Mouse (Mus musculus) liver, embryonic 14.5 days (tissue): ENCODE measurements around the gene Glp2r.

Experiments used
- CTCF ChIP-seq: IDR thresholded peaks from 2 replicates; pipeline ENCODE4 v1.5.1; 2016; ENCODE audit warnings: antibody characterized with exemption, low read depth, control low read depth
- EP300 ChIP-seq: IDR thresholded peaks from 2 replicates; pipeline ENCODE4 v1.6.1; 2016; ENCODE audit warnings: antibody characterized with exemption, low read depth

DNA sequence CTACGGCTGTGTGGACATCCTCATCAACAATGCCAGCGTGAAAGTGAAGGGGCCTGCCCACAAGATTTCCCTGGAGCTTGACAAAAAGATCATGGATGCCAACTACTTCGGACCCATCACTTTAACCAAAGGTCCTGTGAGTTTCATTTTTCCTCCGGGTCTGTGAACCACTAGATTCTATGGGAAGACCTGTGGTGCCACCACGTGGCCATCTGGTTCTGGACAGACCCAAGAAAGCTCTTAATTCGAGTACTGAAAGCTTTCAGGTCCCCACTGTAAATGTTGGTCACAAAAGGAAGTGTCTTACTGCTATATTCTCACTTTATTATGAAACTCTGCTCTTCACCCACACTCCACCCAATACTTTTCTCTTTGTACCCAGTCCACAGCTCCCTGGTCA, 40.6 kb upstream of the Glp2r start:
- TF ChIP-seq CTCF = no peak
- no peak for TF ChIP-seq EP300
